Mouse (Mus musculus): ENCODE data around the gene Cmas. TPM values are rescaled to one million over a fixed set of nuclear protein-coding genes. Genes with fewer than 3 reads are reported as not detected.

Gene Cmas
- 38.9 to 46.5 TPM (median 42.0 TPM) in 4 replicates for total RNA-seq (2023)

DNA sequence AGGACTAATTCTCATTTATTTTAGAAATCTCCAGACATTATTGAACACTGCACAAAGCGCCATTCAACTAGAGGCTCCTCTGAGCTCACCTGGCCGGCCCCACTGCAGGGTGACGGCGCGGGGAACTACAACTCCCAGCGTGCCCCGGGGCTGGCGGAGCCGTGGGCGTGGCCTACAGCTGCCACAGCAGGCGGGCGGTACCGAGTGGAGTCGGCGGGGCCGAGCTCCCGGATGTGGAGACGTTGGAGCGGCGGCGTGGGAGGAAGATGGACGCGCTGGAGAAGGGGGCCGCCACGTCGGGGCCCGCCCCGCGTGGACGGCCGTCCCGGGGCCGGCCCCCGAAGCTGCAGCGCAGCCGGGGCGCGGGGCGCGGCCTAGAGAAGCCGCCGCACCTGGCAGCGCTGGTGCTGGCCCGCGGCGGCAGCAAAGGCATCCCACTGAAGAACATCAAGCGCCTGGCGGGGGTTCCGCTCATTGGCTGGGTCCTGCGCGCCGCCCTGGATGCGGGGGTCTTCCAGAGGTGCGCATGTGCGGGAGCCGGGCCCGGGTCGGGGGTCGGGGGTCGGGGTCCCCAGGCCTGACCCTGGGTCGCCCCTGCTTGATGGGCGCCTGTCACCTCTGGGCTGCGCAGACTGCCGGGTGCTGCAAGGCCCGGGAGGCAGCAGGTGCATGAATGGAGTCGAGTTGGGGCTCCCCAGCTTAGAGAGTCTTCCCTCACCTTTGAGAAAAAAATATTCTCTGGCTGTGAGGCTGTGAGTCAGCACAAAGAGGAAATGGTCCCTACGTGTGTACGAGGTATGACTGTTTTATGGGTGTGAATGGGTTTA, at the start of gene Cmas:
Gene Cmas, plus strand, starts transcription at position 180 of the 827 bp plus-strand sequence.

GRCm38 (mm10) chr6:142804402-142804801, 47.9 kb downstream of the Cmas start, which contains the start of gene Sult6b2:
Sult6b2 (minus strand) TSS chr6:142804502.

Other genes with a start within 250 kb of the Cmas start
- 1.1 to 2.2 TPM in 2 of 4 replicates, not detected in the others for gene Ldhb, start 248.7 kb upstream of the Cmas start, total RNA-seq (2023)
- gene Kcnj8, start 185.1 kb upstream of the Cmas start, total RNA-seq (2023): not detected in 4 replicates
- gene Abcc9, start 54.4 kb upstream of the Cmas start, total RNA-seq (2023): 0.18 TPM in 1 of 4 replicates, not detected in the others
- gene Sult6b2, start 47.8 kb downstream of the Cmas start, total RNA-seq (2023): not detected in 4 replicates
- 0.17 to 1.0 TPM (median 0.20 TPM) in 4 replicates for gene St8sia1, start 207.8 kb downstream of the Cmas start, total RNA-seq (2023)

Measured in B cell, adult 62 days (primary cell).